Mouse (Mus musculus): ENCODE measurements around the gene Tsc2. TPM values are rescaled to one million over a fixed set of nuclear protein-coding genes. Genes with fewer than 3 reads are reported as not detected.
A peak's percentile ranks its signal among the peaks of the same experiment; 100 is the strongest.

Tsc2 gene
- polyA plus RNA-seq, 1 experiment from 2014 or later = 60.5 TPM

- Histone ChIP-seq H3K4me1 (no peaks in the 10 kb centered on the region), H3K9me3 (replicated peaks) (no peaks in the 10 kb centered on the region), H3K27ac (no peak overlapping the region), H3K4me3 (no peak overlapping the region), H3K4me2 (no peak overlapping the region), H3K9ac (no peak overlapping the region), H3K27me3 (no peaks in the 10 kb centered on the region), H3K36me3 (ENCODE audit: poor library complexity, severe bottlenecking) (peaks cover 82% of the 10 kb centered on the region)
- no peak for ATAC-seq
- WGBS = 97% methylated on average over 2 of the region's 2 CpGs
These were observed 52.1 kb downstream of the Tsc2 start for GRCm38 (mm10) chr17:24580287-24580686.

- Histone ChIP-seq H3K4me2 (no peak overlapping the region), H3K27me3 (no peaks in the 10 kb centered on the region), H3K9ac (no peak overlapping the region), H3K4me1 (no peaks in the 10 kb centered on the region), H3K9me3 (replicated peaks) (no peaks in the 10 kb centered on the region), H3K36me3 (ENCODE audit: poor library complexity, severe bottlenecking) (peaks cover 90% of the 10 kb centered on the region), H3K4me3 (no peak overlapping the region), H3K27ac (no peak overlapping the region)
- no peak for ATAC-seq
- WGBS = 96% methylated on average over 3 of the region's 3 CpGs
These were observed 52.9 kb downstream of the Tsc2 start for GRCm38 (mm10) chr17:24579532-24579931.

- no peaks in the 10 kb centered on the region for H3K4me1 ChIP-seq
- H3K27me3 ChIP-seq = no peaks in the 10 kb centered on the region
- no peaks in the 10 kb centered on the region for H3K9me3 ChIP-seq (replicated peaks)
- no peak for ATAC-seq
- H3K36me3 ChIP-seq (ENCODE audit: poor library complexity, severe bottlenecking) = peaks cover 95% of the 10 kb centered on the region
- H3K4me2 ChIP-seq = no peak overlapping the region
- H3K9ac ChIP-seq = no peak overlapping the region
- H3K4me3 ChIP-seq = no peak overlapping the region
- 98% methylated on average over 9 of the region's 9 CpGs for WGBS
- H3K27ac ChIP-seq = no peak overlapping the region
These were observed 58.6 kb downstream of the Tsc2 start for GRCm38 (mm10) chr17:24573811-24574210.

DNA sequence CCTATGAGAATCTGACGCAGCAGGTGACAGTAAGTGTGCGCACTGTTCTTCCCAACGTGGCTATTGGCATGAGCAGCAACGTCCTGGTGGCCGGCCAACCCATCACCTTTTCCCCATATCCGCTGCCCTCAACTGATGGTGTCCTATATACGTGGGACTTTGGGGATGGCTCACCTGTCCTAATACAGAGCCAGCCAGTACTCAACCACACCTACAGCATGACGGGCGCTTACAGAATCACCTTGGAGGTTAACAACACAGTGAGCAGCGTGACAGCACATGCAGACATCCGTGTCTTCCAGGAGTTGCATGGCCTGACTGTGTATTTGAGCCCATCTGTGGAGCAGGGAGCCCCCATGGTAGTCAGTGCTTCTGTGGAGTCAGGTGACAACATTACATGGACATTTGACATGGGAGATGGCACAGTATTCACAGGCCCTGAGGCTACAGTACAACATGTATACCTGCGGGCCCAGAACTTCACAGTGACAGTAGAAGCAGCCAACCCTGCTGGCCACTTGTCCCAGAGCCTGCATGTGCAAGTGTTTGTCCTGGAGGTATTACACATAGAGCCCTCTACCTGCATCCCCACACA, 59.7 kb downstream of the Tsc2 start:
- 96% methylated on average over 12 of the region's 12 CpGs for WGBS
- no peak overlapping the region for H3K4me3 ChIP-seq
- no peaks in the 10 kb centered on the region for H3K4me1 ChIP-seq
- peaks cover 90% of the 10 kb centered on the region for H3K36me3 ChIP-seq (ENCODE audit: poor library complexity, severe bottlenecking)
- H3K9me3 ChIP-seq (replicated peaks) = no peaks in the 10 kb centered on the region
- ATAC-seq = no peak
- no peak overlapping the region for H3K4me2 ChIP-seq
- H3K27me3 ChIP-seq = no peaks in the 10 kb centered on the region
- H3K9ac ChIP-seq = no peak overlapping the region
- no peak overlapping the region for H3K27ac ChIP-seq

GRCm38 (mm10) chr17:24569837-24570236, 62.6 kb downstream of the Tsc2 start:
- Histone ChIP-seq H3K9ac (no peak overlapping the region), H3K4me2 (no peak overlapping the region), H3K27ac (no peak overlapping the region), H3K4me1 (peaks cover 4% of the 10 kb centered on the region; the same call in 1 of the 2 replicates), H3K27me3 (no peaks in the 10 kb centered on the region), H3K9me3 (replicated peaks) (no peaks in the 10 kb centered on the region), H3K36me3 (ENCODE audit: poor library complexity, severe bottlenecking) (peaks cover 89% of the 10 kb centered on the region), H3K4me3 (no peak overlapping the region)
- ATAC-seq = no peak
- WGBS = 84% methylated on average over 4 of the region's 4 CpGs

- 73% methylated on average over 8 of the region's 8 CpGs for WGBS
- Histone ChIP-seq H3K27me3 (no peaks in the 10 kb centered on the region), H3K36me3 (ENCODE audit: poor library complexity, severe bottlenecking) (peaks cover 64% of the 10 kb centered on the region), H3K4me1 (peaks cover 4% of the 10 kb centered on the region; the same call in 1 of the 2 replicates), H3K27ac (no peak overlapping the region), H3K9me3 (replicated peaks) (no peaks in the 10 kb centered on the region), H3K9ac (peak overlapping the region; percentile 31; the same call in 1 of the 2 replicates), H3K4me2 (no peak overlapping the region), H3K4me3 (no peak overlapping the region)
- ATAC-seq = no peak
These were observed 65.2 kb downstream of the Tsc2 start for GRCm38 (mm10) chr17:24567034-24567779.

- no peak overlapping the region for H3K9ac ChIP-seq
- H3K27ac ChIP-seq = no peak overlapping the region
- H3K4me3 ChIP-seq = no peak overlapping the region
- no peaks in the 10 kb centered on the region for H3K27me3 ChIP-seq
- no peak overlapping the region for H3K4me2 ChIP-seq
- ATAC-seq = no peak
- peaks cover 51% of the 10 kb centered on the region for H3K36me3 ChIP-seq (ENCODE audit: poor library complexity, severe bottlenecking)
- 64% methylated on average over 3 of the region's 3 CpGs for WGBS
- peaks cover 4% of the 10 kb centered on the region; the same call in 1 of the 2 replicates for H3K4me1 ChIP-seq
- H3K9me3 ChIP-seq (replicated peaks) = no peaks in the 10 kb centered on the region
These were observed 66.6 kb downstream of the Tsc2 start for GRCm38 (mm10) chr17:24565792-24566191.

- H3K27me3 ChIP-seq = no peaks in the 10 kb centered on the region
- ATAC-seq = no peak
- peaks cover 45% of the 10 kb centered on the region for H3K36me3 ChIP-seq (ENCODE audit: poor library complexity, severe bottlenecking)
- WGBS = 92% methylated on average over 3 of the region's 3 CpGs
- no peak overlapping the region for H3K9ac ChIP-seq
- H3K4me3 ChIP-seq = no peak overlapping the region
- peaks cover 4% of the 10 kb centered on the region; the same call in 1 of the 2 replicates for H3K4me1 ChIP-seq
- no peak overlapping the region for H3K27ac ChIP-seq
- no peak overlapping the region for H3K4me2 ChIP-seq
- H3K9me3 ChIP-seq (replicated peaks) = no peaks in the 10 kb centered on the region
These were observed 67.3 kb downstream of the Tsc2 start for GRCm38 (mm10) chr17:24565092-24565491.

DNA sequence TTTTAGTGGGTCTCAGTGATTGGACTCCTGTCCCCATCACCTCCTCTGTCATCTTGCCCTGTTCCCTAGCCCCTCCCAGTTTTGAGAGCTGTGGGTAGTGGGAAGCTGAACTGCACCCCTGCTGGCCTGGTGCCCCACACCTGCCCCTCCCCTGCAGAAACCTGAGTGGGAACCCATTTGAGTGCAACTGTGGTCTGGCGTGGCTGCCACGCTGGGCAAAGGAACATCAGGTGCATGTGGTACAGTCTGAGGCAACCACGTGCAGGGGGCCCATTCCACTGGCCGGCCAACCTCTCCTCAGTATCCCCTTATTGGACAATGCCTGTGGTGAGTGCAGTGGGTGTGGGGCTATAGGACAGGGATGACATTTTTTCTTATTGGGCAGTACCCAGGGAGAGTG, 68.0 kb downstream of the Tsc2 start:
- H3K4me3 ChIP-seq = no peak overlapping the region
- no peaks in the 10 kb centered on the region for H3K27me3 ChIP-seq
- H3K36me3 ChIP-seq (ENCODE audit: poor library complexity, severe bottlenecking) = peaks cover 38% of the 10 kb centered on the region
- no peak overlapping the region for H3K4me2 ChIP-seq
- peaks cover 7% of the 10 kb centered on the region for H3K4me1 ChIP-seq
- H3K27ac ChIP-seq = no peak overlapping the region
- H3K9ac ChIP-seq = no peak overlapping the region
- no peak for ATAC-seq
- WGBS = 90% methylated on average over 4 of the region's 4 CpGs
- no peaks in the 10 kb centered on the region for H3K9me3 ChIP-seq (replicated peaks)

DNA sequence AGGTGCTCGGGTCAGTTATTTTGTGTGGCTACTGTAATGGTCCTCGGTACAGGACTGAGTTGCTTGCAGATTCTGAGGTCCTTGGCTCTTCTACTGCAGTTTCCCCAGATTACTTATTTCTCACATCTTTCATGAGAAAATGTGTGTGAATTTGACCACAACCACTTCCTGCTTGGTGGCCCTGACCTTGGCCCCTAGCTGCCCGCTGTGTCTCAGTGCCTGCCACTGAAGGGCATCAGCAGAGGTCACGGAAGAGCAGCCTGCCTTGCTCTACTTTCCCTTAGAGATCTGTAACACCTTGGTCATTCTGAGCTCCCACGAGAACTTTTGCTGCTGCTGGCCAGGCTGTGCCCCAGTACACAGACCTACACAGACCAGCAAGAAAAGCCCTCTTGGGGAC, 68.8 kb downstream of the Tsc2 start:
- Histone ChIP-seq H3K27me3 (no peaks in the 10 kb centered on the region), H3K9ac (no peak overlapping the region), H3K4me1 (peaks cover 14% of the 10 kb centered on the region), H3K4me2 (no peak overlapping the region), H3K4me3 (no peak overlapping the region), H3K27ac (no peak overlapping the region), H3K9me3 (replicated peaks) (no peaks in the 10 kb centered on the region), H3K36me3 (ENCODE audit: poor library complexity, severe bottlenecking) (peaks cover 31% of the 10 kb centered on the region)
- no peak for ATAC-seq
- 94% methylated on average over 5 of the region's 5 CpGs for WGBS

DNA sequence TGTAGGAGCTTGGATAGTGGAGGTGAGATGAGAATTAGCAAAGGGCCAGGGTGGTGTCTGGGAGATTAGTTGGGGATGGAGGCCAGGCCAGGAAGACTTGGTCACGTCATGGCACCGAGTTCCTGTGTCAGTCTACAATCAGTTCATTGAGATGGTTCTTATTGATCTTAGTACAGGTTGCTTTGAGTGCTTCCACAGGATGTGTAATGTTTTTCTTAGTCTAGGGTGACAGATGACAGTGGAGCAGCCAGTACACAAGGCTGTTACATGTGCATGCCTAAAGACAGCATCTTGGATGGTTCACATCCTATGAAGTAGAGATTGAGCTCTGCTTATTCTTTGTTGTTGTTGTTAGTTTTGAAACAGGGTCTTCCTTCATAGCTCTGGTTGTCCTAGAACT, 70.8 kb downstream of the Tsc2 start:
- WGBS = 93% methylated on average over 2 of the region's 2 CpGs
- peaks cover 22% of the 10 kb centered on the region for H3K36me3 ChIP-seq (ENCODE audit: poor library complexity, severe bottlenecking)
- H3K4me2 ChIP-seq = no peak overlapping the region
- no peaks in the 10 kb centered on the region for H3K27me3 ChIP-seq
- H3K4me3 ChIP-seq = no peak overlapping the region
- H3K4me1 ChIP-seq = peaks cover 22% of the 10 kb centered on the region
- no peak for ATAC-seq
- H3K27ac ChIP-seq = no peak overlapping the region
- H3K9ac ChIP-seq = no peak overlapping the region
- H3K9me3 ChIP-seq (replicated peaks) = no peaks in the 10 kb centered on the region

- Histone ChIP-seq H3K4me2 (no peak overlapping the region), H3K36me3 (ENCODE audit: poor library complexity, severe bottlenecking) (peaks cover 12% of the 10 kb centered on the region), H3K27me3 (no peaks in the 10 kb centered on the region), H3K4me3 (no peak overlapping the region), H3K9me3 (replicated peaks) (no peaks in the 10 kb centered on the region), H3K27ac (no peak overlapping the region), H3K9ac (no peak overlapping the region), H3K4me1 (peaks cover 22% of the 10 kb centered on the region)
- 91% methylated on average over 5 of the region's 5 CpGs for WGBS
- no peak for ATAC-seq
These were observed 72.0 kb downstream of the Tsc2 start for GRCm38 (mm10) chr17:24560301-24561028.
